Mouse (Mus musculus) ZHBTc4 (cell line): Measurements from ENCODE around the gene Adrb1.

ENCODE experiments used
- DNase-seq: peaks from one replicate; pipeline ENCODE4 v3.0.0-alpha.2; 2011; ENCODE audit warnings: low read depth, low spot score

The Adrb1 gene

DNA sequence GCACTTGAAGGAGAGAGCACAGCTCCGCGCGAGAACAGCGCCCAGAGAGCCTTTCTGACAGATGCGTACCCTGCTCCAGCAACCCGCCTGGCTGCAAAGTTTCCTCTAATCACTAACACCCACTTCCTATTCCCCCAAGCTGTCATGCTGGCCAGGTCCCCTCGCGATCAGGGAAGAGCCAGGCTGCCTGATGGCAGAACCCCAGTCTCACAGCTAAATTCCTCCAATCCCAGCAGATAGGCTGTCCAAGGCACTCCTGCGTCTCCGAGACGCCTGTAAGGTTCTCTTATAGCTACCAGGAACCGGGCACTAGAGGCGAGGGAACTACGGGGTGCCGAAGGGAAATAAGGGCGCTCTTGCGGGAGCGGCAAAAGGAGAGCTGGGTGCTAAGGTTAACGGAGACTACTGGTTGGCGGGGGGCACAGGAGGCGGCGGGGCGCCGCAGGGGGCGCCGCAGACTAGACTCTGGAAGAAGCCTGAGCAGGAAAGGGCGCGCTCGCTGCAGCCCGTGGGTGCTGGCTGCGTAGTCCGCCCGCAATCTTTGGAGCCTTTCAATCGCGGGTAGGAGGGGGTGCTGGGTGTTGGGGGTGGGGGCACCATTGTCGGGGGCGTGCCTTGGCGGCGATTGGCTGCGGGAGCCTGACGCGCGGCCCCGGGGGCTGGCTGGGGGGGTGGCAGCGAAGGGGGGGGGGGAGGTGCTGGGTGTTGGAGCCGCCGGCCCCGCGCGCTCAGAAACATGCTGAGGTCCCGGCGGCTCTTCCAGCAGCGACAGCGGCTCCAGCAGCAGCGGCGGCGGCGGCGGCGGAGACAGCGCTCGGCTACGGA is at the start of gene Adrb1:
Gene Adrb1 (plus strand): TSS at position 813 of the 825 bp plus-strand sequence.
- peak; percentile 69 for DNase-seq

DNA sequence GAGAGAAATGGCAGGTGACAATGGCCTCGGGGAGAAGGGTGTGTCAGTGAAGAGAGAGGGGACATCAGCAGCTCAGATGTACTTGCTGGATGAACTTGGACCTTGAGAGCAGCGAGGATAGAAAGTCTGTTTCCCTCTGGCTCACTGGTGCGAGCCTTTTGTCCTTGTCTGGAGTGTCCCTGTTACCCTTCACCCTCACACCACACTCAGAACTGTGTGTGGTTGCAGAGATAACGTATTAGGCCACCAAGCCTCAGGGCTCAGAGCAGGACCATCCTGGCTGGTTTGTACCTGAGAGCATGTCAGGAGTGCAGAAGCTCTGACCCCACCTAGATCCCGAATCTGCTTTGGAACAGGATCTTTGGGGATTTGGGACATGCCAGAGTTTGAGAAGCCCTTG is 46.3 kb upstream of the Adrb1 start:
- no peak for DNase-seq

DNA sequence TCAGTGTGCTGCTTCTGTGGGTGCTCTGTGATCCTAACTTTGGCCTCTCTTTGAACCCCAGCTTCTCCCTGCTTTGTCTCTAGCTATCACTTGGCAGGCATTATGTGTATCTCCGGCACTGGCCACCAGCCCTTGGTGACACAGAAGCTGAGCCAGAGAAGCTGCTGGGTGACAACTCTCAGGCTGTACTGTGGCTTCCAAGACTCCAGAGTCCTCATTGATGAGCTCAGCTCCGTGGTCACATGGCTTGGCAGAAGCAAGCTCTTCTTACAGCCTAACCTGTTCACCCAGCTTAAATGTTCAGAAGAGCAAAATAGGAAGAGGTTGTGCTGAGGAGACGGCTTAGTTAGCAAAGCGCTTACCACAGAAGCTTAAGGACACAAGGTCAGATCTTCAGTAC is 45.5 kb upstream of the Adrb1 start:
- DNase-seq = no peak

DNA sequence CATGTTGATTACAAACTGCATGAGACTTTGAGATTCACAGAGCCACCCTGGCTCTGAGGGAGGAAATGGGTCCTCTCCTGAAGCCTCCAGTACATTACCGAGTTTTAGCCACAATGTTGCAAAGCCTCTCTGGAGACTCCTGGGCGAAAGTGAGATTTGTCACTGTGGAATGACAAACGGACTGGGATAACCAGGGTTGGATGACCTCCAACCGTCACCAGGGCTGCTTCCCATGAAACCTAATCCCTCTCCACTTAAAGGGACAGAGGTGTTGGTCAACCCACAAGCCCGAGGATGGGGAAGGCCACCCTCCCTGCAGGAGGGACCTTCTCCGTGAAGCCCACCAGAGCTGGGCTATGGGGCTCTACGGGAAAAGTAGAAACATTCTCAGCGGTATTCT is 44.4 kb upstream of the Adrb1 start:
- DNase-seq = no peak

DNA sequence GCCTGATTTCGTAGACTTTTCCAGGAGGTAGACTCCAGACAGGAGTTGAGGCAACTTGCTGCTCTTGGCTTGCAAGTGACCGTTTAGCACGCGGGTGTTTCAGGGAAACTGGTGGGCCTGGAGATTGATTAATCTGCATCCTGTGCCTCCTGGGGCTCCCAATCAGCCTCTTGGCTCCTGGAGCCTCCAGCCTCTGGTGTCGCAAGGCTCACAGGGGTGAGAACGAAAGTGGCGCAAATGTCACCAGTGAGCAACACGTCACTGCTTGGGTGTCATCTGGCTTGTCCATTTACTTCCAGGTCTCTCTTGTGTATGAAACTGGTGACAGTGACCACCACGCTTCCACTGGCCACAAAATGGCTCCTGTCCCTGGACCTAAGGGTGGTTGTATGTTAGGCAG is 43.5 kb upstream of the Adrb1 start:
- DNase-seq = no peak

DNA sequence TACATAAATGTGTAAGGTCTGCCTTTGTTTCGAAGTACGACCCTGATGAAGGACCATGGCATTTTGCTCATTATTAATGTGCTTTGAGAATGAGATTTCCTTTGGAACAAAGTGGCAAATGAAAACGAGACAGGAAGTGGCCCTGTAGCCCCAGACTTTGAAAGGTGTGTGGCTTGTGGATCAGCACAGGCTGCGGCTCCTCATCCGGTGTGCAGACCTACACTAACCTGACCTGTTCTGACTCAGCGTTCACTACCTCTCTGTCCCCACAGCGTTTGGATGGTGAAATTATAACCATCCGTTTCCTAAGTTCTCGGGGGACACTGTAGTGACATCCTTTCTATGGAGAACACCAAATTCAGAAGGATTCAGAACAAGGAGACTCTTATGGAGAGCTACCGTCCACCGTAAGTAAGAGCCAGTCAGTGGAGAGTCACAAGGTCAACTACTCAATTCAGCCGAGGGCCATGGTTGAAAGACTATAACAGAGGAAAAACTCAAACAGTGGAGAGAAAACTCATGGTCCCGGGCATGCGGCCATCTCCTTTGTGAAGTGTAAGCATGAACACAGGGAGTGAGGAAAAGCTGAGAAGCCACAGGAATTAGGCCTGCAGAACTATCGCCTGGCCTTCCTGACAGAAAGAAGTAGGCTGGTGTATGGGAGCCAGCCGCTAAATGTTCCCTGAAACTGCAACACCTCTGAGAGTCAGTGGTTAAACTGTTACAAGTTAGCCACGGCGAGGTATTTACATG is 42.6 kb upstream of the Adrb1 start:
- no peak for DNase-seq

DNA sequence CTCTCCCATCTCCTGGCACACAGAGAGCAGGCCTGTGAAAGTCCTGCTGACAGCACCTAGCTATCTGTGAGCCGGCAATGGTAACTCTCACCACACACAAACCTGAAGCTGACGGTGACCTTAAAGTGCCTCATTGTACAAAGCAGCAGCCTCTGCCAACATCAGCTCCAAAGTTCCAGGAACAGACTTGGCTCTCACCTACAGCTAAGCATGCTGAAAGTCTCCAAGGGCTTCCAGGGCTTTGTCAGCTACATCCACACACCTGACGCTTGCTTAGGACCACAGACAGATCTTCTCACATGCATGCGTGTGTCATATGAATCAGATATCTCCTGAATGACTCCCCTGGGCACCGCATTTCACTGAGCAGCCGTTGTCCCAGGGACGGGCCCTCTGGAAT is 42.0 kb upstream of the Adrb1 start:
- DNase-seq = no peak

DNA sequence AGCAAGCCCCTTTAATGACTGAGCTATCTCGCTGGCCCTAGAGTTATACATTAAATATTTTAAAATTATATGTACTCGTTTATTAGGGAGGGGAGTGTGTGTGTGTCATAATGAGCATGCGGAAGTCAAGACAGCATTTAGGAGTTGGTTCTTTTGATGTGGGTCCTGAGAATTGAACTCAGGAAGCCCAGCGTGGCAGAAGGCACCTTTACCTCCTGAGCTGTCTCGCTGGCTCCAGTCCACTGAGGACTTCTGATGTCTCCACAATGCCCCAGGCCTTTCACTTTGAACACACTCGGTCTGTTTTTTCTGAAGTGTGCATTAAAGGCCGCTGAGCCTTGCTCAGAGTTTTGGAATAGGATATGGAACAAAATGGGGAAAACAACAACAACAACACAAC is 39.7 kb upstream of the Adrb1 start:
- DNase-seq = no peak

DNA sequence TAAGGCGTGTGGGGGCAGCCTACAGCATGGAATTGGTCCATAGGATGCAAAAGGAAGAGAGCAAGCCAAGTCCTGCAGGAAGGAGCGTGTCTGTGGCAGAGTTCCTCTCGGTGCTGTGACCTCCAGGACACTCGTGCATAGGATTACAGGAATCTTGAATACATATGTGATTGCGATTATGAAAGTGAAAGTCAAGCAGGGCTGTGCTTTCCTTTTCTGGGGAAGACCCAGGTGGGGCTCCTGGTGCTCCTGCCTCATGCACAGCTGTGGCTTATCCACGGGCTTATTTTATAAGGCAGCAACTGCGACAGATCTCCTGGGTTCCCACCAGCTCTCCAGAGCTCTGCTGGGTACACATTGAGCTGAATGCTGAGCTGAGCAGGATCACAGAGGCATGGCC is 39.2 kb upstream of the Adrb1 start:
- no peak for DNase-seq

DNA sequence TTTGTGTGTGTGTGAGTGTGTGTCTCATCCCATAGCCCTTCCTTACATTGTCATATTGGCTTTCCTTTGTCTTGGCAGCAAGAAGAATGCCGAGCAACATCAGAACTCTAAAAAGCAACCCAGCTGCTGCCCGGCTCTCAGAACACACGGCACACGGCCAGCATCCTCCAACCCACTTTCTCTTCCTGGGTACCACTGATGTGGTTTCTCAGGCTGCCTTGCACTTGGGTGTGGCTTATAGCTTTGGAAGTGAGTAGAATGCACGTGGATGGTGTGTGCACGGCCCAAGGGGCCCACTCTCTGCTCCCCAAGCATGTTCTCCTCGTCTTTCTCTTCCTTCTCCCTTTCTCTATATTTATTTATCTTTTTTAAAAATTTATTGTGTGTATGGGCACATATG is 36.5 kb upstream of the Adrb1 start:
- DNase-seq = no peak

DNA sequence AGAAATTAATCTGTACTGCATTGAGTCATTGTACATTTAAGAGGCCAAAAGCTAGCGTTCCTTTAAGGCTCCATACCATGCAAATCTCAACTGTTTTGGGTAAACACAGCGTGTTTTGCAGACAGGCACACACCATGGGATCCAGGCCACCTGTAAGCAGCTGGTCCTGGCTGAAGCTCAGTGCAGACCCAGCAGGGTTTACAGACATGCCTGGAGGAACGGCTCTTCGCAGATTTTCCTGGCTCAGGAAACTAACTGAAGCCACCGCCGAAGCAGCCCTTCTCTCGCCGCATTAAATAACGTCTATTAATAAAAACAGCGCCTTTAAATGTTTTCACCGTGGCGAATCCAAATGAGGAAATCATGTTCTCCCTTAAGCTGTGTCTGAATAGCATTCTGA is 35.8 kb upstream of the Adrb1 start:
- no peak for DNase-seq

DNA sequence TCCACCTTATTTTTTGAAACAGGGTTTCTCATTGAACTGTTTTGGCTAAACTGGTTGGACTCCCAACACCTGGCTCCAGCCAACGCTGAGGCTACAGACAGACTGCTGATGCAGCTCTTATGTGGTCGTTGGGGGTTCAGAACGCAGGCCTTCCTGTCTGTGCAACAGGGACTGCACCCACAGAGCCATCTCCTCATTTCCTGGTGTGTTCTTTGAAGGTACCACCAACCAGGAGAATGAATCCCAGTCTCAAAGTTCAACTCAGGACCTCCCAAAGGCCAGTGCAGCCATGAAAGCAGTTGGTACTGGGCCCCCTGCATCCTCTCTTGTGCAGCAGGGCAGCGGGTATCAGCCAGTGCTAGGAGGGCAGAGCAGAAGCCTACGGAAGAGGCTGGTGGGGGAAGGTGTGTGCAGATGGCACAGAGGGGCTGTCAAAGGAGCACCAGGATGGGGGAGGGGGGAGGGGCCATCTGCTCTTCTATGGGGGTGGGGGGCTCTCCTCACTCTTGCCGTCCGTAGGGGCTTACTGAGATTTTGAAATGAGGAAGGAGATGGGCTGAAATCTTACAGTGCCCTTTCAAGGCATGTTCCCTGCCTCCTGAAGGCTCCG is 34.9 kb upstream of the Adrb1 start:
- no peak for DNase-seq

DNA sequence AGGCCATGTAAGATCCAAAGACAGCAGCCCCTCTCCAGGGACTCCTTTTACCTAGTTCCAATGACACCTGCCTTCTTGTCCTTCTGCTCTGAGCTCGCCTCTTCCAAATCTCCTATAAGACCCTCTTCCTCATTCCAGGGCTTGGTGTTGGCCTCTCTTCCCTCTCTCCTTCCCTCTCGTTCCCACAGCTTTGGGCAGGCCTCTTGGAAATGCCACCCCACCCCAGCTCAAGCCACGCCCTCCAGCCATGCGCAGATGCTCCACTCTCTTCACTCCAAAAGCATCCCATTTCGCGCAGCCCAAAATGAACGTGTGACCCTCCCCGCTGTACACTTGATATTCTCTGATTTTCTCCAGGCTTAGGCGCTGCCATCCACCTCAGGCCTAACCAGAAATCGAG is 34.3 kb upstream of the Adrb1 start:
- DNase-seq = peak; percentile 78

DNA sequence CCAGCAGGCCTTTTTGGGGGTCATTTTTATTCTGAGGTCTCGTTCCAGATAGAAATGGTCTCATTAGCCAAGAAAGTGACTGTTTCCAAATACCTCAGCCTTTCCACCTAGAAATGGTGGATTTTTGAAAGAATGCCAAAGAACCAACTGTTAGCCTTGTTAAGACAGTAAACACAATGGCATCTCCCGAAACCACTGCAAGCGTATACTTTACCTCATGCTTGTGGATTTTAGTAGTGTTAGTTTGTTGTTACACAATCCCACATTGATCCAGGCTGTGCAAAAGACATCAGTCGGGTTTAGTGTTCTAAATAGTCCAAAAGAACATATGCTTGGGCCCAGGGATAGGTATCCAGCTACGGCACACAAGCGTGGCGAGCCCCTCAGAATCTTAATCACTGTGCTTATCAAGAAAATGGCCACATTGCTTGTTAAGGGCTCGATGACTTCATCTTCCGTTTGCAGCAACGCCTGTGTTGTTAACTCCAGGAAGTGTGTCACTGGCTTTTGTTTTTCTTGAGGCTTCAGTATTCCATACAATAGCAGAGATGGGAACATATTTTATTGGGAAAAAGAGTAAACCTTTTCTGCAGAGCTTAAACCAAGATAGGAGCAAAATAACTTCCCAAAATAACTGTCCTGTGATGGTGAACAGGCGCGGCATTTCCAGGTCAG is 33.2 kb upstream of the Adrb1 start:
- no peak for DNase-seq

DNA sequence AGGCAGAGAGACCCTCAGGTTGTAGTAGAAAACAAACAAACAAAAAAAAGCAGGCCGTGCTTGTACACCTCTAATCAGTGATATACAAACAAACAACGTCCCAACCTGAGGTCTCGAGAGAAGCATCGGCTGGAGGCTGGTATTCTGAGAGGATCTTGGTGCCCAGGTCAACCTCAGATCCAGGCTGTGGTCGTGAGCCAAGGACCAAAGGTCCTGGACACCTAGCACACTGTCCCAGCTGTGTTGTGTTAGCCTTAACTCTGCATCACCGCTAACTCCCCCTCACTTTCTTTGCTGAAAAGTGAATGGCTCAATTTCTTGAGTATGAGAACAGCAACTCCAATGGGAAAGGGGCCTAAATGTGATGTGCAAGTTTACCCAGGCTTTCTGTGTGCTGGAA is 32.5 kb upstream of the Adrb1 start:
- no peak for DNase-seq

DNA sequence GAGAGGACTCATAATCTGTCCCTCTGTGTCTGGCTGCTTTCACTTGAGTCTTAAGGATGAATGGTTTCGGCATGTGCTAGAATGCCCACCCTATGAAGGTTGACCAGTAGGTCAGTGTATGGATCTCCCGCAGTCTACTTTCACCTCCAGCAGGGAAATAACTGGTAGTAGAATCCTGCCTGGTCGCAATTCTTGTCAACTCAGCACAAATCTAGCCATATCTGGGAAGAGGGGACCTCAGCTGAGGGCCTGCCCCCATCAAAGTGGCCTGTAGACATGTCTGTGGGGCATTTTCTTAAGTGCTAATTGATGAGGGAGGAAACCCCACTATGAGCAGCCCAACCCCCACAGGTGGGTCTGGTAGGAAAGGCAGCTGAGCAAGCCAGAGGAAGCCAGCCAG is 30.9 kb upstream of the Adrb1 start:
- DNase-seq = no peak

DNA sequence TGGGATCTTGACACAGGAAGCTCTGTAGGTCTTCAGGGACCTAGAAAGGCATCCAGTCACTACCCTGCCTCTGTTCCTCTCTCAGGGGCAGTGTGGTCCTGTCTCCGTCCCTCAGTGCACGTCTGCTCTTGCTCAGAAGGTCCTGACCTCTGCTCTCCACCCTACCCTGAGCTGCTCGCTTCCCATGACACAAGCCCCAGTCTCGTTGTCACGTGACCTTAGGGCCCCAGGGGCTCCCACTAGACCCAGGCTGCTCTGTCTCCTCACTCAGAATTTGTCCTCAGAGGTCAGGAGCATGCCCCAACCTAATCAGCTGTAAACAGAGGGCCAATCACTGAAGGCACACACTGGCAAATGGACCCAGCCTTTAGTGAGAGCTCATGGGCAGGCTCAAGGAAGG is 29.5 kb upstream of the Adrb1 start:
- peak; percentile 34 for DNase-seq

DNA sequence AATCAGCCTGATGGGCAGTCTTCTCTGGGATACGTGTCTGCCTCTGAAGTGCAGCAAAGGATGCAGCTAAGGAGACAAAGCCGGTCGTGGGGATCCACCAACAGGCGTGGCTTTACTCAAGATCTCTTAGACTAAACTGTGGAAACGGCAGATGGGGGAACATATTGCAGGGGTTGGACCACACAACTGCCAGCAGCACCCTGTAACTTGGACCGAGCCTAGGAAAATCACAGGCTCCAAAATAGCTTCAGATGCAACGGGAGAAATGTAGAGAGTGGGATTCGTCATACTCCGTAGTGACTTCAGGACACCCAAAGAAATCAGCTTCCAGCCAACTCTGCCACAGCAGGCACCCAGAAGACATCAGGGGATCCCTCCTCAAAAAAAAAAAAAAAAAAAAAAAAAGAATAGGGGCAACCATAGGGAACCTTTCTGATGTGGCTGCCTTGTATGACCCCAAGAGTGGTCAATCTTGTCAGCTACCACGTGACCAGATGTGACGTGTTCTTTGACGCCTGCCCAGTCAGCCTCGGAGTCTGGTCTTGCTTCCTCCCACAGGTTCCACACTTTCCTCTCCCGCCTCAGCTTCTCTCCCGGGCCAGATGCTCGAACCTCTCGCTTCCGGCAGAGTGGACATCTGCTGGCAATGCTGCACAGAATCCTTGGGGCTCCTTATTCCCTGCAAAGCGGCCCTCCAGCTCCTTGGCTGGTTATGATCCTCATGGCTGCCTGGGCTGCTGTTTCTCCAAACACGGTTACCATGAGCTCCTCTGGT is 24.4 kb upstream of the Adrb1 start:
- no peak for DNase-seq

DNA sequence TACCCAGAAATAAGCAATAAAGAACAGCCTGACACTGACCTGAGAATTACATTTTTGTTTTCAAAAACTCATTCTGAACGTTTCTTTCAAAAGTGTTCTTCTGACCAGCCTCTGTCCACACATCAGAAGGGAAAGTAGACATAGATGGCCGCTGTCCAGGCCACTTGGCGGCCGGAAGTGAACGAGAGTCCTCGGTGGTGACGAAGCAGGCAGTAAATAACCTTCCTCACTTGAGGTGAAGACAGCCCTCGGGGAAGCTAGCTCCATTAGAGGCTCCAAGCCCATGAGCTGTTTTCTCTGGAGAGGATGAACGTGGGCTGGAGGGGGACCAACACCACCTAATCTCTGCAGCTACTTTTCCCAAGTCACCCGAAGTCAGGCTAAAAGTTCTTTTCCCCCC is 21.2 kb upstream of the Adrb1 start:
- DNase-seq = no peak

DNA sequence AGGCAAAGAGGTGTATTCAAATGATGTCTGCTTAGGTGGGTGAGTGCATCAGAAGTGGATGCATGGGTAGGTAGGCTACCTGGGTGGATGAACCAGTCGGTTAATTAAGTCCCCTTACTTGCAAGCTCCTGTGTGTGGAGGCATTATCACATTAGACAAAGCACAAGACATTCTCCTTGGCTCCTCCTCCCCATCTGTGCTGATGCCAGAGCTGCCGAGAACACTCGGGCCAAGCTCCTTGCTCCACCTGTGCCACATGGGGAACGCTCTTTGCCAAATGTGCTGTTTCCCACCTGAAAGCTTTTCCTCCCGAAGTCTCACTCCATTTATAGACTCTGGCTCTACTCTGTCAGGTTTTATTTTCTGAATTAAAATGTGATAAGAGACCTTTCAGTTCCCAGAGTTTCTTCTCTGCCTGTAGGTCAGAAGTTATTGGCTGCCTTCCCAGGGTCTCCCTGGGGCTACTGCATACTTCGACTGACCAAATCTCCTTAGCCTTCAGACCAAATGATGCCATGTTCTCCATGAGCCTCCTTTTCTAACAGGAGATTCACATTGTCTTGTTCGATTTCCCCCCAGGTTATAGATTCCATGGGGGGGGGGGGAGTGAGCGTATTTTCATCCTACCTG is 20.5 kb upstream of the Adrb1 start:
- no peak for DNase-seq

DNA sequence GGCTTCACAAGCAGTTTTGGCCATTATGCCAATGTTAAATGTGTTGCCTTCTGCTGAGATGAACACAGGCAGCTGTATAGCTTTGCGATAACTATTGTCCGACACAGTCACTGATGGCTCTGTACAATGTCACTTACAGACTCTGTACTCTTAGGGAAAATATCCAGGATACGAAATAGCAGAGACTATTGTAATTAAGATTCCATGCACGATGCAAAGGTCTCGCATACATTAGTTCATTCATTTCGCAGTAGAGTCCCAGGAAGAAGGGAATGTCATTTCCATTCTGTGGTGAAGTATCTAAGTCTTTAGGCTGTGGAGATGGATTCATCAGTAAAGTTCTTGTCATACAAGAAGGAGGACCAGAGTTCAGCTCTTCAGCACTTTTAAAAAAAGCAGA is 20.0 kb upstream of the Adrb1 start:
- DNase-seq = no peak
